Mouse (Mus musculus) ZHBTc4 (cell line): ENCODE data around the gene Gm826.

Experiments used
- DNase-seq: peaks from one replicate; pipeline ENCODE4 v3.0.0-alpha.2; 2011; ENCODE audit warnings: low read depth, low spot score

The Gm826 gene

DNA sequence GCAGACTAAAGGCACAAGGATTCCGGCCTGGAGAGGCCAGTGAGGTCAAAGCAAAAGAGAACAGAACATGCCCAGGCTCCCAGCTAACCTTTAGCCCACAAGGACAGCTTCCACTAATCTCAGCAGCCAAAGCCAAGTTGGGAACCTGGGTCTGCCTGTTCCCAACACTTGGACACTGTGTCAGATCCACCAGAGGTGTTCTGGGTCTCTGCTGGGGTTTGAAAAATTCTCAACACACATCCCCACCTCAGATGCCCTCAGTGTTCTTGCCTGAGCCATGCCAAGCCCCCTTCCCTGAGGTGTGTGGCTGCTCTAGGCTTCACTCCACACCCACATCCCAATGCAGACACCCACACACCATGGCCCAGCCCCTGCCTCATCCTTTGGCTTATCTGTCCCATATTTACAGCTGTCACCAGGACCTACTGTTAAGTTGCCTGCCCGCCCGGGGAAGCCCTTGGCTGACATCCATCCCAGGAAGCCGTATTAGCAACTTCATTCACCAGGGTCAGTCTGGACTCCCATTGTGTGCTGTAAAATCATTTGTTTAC is at the start of gene Gm826:
Gm826 (minus strand) TSS at position 52 of the 551 bp plus-strand sequence.
- no peak for DNase-seq

DNA sequence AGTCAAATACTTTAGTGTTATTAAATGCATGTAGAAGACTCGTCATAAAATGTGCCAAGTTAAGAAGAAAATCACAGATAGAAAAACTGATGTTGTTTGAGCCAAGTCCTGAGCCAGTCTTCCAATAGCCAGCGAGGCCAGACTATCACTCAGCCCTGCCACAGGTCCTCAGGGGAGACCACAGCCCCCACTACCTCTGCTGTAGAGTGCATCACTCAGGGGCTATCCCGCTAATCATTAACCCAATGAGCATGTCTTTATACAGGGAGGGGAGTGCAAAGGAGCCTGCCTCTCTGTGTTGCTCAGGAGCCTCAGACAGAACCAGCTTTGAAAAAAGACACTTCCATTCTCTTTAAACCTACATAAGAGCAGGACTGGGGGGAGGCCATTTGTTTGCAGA is 49.5 kb upstream of the Gm826 start:
- DNase-seq, result no peak

DNA sequence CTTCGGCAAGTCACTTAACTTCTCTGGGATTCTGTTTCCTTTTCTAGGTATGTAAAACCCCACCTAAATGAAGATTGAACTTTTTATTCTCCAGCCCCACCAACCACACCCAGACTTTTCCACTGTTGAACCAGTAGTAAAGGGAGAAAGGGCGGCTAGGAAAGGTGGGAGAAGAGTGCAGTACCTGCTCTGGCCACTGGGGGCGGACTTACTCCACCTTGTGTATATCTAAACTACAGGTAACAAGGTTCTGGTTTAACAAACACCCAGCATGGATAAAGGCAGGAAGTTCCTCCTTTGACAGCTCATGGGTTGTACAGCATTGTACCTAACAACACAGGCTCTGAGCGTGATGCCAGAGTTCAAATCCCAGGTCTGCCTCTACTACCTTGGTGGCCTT is 44.3 kb upstream of the Gm826 start:
- DNase-seq, result peak; percentile 69

DNA sequence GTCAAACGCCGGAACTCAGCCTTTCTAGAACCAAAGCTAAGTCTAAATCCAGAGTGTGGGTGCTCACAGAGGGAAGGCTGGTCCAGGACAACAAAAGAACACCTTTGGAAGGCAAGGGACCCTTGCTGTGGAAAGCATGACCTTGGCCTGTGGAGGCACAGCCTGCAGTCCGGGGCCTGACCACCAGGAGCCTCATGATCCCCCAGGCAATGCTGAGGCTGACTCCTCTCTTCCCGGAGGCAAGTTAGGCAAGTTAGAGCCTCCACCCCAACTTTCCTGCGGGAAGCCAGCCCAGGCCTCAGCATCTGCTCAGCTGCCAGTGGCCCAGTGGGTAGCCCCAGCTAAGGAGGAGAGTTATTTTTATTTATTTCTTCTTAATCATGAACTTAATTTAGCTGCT is 42.3 kb upstream of the Gm826 start:
- DNase-seq, result peak; percentile 60

DNA sequence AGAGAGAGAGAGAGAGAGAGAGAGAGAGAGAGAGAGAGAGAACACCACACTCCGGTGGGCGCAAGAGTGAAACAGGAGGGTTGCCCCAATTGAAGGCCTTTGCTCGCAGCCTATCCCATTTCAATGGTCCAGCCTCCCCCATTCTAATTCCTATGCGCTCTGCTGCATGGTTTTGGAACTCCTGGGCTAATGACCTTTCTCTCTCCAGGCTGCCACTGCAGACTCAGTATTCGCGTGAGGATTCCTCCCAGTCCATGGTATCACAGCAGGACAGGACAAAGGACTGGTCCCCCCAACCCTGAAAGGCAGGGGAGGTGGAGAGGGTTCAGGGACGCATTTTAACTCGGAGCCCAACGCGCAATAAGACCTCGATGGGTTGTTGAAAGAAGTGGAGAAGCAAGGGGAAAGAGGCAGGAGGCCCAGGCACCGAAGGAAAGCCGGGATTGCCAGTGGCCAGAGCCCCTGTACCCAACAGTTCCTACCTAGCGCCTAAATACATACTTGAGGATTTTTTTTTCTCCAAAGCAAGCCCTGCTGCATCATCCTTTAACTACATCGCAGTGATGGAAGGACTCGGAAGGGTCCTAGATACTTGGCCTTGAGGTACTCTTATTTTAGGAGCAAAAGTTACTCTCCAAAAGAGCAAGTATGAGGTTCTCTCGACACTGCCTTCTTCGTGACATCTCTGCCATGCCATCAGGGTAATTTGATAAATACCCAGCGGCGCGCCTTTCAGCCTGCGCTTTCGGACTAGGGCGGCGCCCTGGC is 35.9 kb upstream of the Gm826 start:
- peak; percentile 34 for DNase-seq

DNA sequence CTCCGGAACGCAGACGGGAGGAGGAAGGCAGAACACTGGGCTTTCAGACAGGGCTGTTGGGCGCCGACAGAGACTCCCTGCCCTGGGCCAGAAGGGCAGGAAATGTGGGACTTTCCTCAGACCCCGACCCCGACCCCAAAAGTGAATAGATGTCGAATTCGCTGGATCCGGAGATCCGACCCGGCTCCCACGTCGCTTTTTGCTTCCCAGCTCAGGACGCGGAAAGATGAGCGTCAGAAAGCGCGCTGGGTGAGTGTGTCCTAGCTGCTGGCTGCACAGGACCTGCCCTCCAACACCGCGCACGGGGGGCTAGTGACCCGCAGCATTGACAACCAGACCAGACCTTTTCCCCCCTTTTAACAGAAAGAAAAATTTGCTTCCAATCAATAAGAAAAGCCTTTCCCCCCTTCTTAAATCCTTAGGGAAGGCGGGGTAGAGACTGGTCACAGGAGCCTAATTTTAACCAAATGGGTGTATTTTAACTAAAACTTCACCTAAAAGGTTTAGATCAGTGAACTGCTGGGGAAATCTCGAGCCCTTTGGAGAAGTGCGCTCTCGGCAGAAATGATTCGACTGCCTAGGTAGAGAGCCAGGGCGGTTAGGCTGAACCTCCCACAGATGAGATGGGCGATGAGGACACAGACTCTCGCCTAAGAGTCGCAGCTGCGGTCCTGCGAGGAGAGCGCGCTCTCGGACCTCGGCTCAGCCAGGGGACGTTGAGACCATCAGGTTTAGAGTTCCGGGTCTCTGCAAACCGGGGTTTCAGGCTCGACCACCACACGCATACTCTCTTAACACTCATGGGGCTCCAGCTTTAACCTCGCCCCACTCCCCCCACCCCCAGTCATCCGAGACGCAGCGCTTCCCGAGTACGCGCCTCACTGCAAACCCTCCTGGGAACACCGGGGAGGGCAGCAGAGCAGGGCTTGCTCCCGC is 34.7 kb upstream of the Gm826 start:
- peak; percentile 28 for DNase-seq

DNA sequence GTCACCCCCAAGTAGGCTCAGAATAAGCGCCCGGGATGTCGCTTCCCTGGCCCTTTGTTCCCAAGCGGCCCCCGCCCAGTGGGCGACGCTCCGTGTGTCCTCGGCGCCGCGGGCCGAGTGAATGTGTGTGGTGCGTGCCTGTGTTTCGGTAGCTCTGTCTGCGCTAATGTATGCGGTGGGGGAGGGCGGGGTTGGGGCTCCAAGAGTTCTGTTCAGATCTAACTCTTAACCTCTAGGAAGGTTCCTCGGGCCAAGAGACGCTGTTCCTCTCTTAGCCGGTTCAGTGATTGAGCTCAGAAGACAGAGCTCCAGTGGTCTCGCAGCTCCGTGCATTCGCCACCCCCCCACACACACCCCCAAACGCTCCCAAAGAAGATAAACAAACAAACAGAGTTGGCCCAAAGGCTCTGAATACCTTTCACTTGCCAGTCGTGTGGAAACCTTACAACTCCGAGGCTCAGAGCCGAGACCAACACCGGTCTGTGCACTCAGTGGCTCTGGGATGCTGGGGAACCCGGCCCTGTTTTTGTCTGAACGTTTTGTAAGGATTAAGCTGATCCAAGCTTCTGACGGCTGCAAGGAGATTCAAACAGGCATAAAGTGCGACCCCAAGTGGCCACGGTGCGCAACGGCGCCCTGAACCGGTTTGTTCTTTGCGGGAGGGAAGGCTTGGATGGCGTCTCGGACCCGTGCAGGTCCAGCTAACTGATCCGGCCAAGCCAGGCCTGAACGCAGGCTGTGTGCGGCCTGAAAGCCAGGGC is 33.7 kb upstream of the Gm826 start:
- DNase-seq, result peak; percentile 95

DNA sequence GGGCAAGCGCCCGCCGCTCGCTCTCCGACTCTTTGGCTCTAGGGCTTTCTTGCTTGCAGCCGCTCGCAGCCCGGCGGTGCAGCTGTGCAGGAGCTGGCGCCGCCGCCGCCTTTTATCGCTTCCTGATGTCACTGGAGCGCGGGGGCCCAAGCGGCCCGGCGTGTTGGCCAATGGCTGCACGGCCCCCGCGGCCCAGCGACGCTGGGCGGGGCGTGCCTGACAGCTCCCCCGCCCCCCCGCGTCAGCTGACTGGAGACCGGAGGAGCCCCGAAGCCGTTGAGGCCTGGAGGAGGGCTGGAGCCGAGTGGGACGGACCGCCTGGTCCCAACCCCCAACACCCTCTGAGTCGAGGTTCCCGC is 33.0 kb upstream of the Gm826 start, which contains the start of gene Mafb:
Mafb (minus strand) TSS at position 86 of the 359 bp plus-strand sequence.
- peak; percentile 86 for DNase-seq

DNA sequence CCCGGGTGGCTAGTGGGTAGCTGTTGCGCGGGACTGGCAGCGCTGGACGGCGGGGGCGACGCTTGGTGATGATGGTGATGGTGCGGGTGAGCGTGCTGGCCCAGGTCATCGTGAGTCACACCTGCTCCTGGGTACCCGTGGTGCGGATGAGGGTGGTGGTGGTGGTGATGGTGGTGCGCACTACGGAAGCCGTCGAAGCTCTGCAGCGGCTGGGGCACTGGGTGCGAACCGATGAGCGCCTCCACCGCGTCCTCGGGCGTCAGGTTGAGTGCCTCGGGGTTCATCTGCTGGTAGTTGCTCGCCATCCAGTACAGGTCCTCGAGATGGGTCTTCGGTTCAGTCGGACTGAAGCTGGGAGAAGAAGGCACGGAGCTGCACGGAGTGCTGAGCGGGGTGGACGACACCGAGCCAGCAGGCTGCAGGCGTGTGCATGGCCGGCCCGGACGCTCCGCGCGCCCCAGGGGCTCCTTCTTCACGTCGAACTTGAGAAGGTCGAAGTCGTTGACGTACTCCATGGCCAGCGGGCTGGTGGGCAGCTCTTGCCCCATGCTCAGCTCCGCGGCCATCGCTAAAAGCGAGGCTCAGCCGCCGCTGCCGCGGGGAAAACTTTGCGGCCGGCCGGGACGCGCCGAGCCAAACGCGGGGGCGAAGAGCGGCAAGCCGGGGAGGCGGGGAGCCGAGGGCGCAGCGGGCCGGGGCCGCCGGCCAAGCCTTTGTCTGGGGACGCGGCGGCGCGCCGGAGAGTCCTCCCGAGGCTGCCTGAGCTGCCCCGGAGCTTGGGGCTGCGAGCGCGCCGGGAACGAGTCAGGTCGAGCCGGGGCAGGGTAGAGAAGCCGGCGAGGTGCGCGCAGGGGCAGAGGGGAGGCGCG is 32.4 kb upstream of the Gm826 start:
- peak; percentile 46 for DNase-seq

DNA sequence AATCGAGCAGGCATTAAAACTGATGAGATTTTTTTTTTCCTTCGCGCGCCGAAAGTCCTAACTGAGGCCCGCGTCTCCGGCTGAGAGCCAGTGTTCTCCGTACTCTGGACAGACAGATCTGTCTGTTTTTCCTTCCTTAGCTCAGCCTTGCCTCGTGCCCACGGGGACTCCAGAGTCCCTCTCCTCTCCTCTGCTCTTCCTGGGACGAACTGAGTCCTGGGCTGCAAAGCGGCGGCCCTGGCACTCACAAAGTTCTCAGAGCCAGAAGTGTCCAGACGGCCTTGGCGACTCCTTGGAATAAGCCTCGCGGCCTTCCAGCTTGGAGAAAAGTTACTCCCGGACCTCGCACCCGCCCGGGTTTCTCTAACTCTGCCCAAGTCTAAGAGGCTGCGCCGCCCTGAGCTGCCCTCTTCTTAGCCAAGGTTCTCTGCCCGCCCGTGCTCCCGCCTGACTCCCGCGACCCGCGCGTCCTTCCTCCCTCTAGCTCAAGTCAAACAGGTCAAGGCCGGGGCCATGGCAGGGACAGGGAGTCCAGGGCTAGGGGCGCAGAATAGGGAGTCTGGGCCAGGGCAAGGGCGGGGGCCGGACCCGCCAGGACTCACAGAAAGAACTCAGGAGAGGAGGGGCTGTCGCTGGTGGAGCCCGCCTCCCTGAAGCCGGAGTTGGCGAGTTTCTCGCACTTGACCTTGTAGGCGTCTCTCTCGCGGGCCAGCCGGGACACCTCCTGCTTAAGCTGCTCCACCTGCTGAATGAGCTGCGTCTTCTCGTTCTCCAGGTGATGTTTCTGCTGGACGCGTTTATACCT is 31.3 kb upstream of the Gm826 start:
- DNase-seq, result peak; percentile 80

DNA sequence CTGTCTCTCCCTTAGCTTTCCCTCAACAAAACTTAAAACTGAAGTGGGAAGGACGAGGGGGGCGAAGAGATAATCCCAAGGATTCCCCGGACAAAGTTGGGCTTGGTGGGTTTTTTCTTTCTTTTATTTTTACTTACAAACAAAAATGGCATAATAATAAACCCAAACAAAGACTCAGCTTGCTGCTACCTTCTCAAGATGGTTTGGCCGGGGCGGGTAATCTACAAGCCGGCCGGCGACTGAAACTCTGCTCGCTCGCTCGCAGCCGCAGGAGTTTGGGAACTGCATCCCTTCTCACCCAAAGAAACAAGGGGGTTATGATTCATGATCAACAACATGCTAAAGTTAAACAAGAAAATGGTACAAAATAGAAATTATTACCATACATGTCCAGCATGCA is 30.7 kb upstream of the Gm826 start:
- DNase-seq, result peak; percentile 38

DNA sequence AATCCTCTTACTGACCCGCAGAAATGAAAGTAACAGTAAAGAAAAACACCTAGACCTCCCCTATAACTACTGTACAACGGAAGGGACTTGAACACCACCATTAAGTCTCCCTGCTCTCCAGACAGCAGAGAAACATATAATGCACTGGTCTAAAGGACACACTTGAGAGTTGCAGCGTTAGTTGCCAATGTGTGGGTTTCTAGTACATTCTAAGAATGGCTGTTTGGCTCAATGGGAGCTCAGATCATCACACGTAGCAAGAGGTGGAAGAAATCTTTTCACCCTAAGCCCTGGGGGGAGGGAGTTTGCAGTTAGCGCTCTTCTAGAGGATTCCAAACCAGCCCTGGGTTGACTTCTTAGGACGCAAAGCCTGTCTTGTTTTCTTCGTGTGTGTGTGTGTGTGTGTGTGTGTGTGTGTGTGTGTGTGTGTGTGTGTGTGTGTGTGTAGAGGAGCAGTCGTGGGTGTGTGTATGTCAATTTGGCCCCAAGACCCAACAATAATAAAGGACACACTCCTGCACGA is 30.2 kb upstream of the Gm826 start:
- peak; percentile 17 for DNase-seq

DNA sequence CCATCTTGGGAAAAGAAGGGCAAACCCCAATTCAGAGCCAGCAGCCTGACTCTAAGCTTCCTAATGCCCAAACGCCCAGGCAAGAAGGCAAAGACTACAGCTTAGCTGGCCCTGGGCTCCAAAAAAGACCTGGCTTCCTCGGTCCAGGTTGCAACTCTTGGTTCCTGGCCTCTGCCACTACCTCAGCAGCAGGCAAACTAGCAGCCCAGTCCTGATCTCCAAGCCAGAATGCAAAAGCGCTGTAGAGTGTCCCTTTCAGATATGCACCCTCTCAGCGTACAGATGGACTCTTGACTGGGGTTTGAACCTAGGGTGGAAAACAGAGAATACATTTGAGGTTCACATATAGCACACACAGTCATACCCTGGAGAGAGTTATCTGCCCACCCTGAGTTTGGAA is 29.2 kb upstream of the Gm826 start:
- no peak for DNase-seq

DNA sequence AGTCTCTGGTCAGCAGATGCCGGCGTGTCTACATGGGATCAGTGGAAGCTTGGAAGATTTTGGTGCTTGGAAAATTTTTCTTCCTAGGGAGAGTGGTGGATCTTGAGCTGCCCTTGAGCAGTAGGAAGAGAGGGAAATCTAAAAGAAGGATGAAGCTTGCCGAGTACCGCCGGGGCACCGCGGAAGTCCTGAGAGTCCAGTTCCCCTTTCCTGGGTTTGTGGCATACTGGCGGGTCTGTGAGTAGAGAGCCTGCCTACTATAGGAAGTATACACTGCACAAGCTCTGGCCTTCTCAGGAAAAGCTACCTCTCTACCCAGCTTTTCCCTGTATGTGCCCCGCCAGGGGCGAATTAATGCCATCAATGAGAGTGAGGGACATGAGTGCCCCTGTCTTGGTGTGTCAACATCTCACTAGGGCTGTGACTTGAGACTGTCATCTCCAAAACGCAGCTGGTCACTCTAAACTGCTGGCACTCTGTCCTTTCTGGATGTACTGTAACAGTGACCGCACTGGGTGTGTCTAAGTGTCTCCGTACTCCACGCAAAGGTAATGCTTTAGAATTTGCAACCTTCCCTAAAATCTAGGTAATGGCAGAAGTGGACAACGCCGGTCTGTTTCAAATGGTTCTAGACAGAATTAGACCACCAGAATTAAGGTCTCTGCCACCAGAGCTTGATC is 27.6 kb upstream of the Gm826 start:
- DNase-seq, result no peak

DNA sequence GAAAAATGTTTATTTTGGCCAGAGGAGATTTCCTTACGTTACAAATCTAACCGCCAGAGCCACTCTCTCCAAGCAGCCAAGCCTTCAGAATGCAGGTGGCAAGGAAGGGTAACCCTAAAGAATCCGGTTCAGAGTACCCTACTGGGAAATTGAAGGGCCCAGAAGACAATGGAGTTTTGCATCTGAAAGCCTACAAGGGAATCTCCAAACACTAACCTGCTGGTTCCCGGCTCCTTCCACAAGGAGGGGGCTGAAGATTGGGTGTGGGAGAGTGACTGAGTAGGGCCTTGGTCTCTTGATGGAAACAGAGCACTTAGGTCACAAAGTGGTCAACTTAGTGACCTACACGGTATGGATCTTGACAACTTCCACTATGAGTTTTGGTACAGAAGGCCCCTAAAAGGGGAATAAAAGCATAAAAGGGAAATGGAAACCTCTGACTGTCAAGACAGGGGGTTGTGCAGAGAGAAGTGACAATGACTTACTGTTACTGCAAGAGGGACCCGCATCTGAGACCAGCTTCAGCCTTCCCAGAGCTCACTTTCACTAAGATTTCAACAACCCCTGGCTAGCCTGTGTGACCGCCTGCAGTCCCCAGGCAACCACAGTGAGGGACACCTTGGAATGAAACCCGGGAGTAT is 26.4 kb upstream of the Gm826 start:
- peak; percentile 82 for DNase-seq

DNA sequence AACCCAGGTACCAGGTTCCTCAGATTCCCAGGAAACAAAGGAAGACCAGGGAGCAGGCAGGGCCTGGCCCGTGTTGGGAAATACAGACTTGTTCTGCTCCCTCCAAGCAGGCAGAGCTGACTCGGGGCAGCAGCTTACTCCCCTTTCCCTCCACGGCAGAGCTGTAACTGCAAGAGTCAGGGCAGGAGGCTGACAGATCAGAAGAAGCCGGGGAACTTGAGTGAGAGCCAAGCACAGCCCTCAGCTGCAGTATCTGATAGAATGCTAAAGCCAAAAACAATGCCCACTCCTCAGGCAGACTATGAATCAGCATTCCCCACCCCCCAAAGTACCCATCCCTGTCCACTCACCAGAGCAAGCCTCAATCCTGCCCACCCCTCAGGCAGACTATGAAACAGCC is 24.9 kb upstream of the Gm826 start:
- no peak for DNase-seq

DNA sequence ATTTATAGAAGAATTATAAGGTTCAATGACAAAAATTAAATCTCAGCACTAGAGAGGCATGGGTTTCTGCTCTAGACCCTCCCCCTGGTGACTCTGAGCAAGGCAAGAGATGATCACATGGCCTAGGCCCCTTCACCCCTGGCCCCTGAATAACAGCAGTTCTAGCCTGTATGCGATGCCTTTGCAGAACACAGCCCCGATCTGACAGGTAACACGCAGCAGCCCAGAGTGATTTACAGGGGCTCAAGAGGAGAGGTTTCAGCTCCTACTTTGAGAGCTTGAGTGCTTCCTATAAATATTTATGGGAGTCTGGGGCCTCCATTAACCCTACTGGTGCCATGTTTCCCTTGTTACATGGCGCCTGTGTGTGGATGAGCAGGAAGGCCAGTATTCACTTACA is 23.5 kb upstream of the Gm826 start:
- DNase-seq, result no peak

DNA sequence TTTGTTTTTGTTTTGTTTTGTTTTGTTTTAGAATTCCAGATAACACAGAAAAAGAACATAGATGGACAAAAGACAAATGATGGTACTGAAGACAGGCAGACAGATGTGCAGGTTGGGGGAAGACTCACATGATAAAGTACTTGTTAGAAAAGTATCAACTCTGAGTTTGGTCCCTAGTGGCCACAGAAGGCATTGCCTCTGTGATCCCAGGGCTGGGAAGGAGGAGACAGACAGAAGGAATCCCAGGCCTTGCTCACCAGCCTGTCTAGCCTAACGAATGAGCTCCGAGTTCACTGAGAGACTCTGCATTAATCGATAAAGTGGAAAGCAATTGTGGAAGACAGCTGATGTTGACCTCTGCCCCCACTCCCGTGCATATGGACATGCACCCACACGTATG is 22.2 kb upstream of the Gm826 start:
- DNase-seq, result peak; percentile 73

DNA sequence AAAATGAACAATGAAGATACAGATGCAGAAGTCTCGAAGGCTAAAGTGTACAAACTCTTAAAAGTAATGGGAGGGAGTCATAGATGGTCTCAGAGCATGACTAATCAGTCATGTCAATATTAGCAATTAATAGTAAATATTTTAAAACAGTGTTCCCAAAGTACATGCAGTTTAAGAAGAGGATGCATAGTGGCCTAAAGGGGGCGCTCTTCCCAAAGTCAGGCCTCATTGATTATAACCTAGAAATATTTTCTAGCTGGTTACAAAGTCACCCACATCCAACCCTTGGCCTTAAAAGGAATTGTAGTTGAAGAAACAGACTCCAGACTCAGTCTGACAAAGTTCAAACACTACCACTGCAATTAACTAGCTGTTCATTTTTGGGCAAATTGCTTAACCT is 20.4 kb upstream of the Gm826 start:
- no peak for DNase-seq
